Mouse (Mus musculus) stomach, embryonic 15.5 days (tissue): ENCODE results near the gene Med16. TPM values are rescaled to one million over a fixed set of nuclear protein-coding genes. Genes with fewer than 3 reads are reported as not detected.

Experiments
- ATAC-seq: fragments of 200-750 bp; cut with Nextera tagmentation; 2 replicates; pipeline ENCODE4 v1.8.0; 2017; ENCODE audit warnings: low read depth, moderate number of reproducible peaks, moderate TSS enrichment; ENCODE audit not compliant: insufficient read depth, low FRiP score
- H3K27ac ChIP-seq: fragments of 300-500 bp; sonication (generic); 2 replicates; pipeline ENCODE4 v1.5.1; 2015; ENCODE audit warnings: mild to moderate bottlenecking, inconsistent platforms
- H3K27me3 ChIP-seq: fragments of 300-500 bp; sonication (generic); replicated peaks from 2 replicates; pipeline ENCODE4 v1.6.1; 2015; ENCODE audit warnings: inconsistent platforms
- H3K36me3 ChIP-seq: fragments of 300-500 bp; sonication (generic); 2 replicates; pipeline ENCODE4 v1.6.1; 2015; ENCODE audit warnings: inconsistent platforms
- H3K4me1 ChIP-seq: fragments of 300-500 bp; sonication (generic); 2 replicates; pipeline ENCODE4 v1.6.1; 2015; ENCODE audit warnings: inconsistent platforms
- H3K4me2 ChIP-seq: fragments of 300-500 bp; sonication (generic); 2 replicates; pipeline ENCODE4 v1.6.1; 2015; ENCODE audit warnings: mild to moderate bottlenecking, inconsistent platforms
- H3K4me3 ChIP-seq: fragments of 300-500 bp; sonication (generic); replicated peaks from 2 replicates; pipeline ENCODE4 v1.5.1; 2015; ENCODE audit warnings: inconsistent platforms
- H3K9ac ChIP-seq: fragments of 300-500 bp; sonication (generic); 2 replicates; pipeline ENCODE4 v1.6.1; 2015; ENCODE audit warnings: inconsistent platforms
- H3K9me3 ChIP-seq: fragments of 300-500 bp; sonication (generic); 2 replicates; pipeline ENCODE4 v1.6.1; 2016; ENCODE audit warnings: inconsistent platforms
- WGBS: fragments of 180-500 bp; shearing (Covaris S2); methylation state at CpG from one replicate; pipeline ENCODE4 v1.1.7; 2015; 5-methylcytosine and 5-hydroxymethylcytosine counted together
- microRNA-seq: library from miRNA; unstranded; fragments of <30 nt; microRNA quantifications from one replicate; pipeline ENCODE4, GENCODE M21; 2016
- polyA plus RNA-seq: library from polyadenylated mRNA; unstranded; fragments of >200 nt; fragmentation: Nextera tagmentation; extraction: Ambion mirVana; gene quantifications from 2 replicates; pipeline ENCODE4 v1.2.1, GENCODE M21; 2015

Gene Med16
- polyA plus RNA-seq, 1 experiment from 2014 or later: 43.6 TPM

DNA sequence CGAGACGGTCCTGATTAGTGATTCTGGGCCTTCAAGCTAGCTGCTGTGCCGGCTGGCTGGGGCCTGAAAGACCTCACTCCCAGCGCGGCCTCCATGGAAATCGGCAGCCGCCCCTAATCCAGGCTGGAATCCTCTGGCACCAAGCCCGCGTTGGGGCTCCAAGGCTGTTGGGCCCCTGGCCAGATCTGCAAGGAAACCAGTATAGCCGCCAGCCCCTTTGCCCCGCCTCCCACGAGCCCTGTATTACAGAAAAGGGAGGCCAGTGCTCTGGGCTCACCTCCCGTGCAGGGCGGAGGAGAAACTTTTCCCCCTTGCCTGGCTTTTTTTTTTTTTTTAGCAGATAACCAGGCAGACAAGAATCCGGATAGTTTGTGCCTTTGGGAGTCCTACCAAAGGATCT, 55.3 kb downstream of the Med16 start:
- WGBS: under 1% methylated on average over 15 of the region's 15 CpGs
- peaks cover 43% of the 10 kb centered on the region for H3K4me1 ChIP-seq
- H3K4me2 ChIP-seq: peak overlapping the region; percentile 85
- peak overlapping the region; percentile 51 for H3K9ac ChIP-seq
- peak overlapping the region; percentile 96 for H3K4me3 ChIP-seq
- H3K27me3 ChIP-seq: no peaks in the 10 kb centered on the region
- H3K36me3 ChIP-seq: no peaks in the 10 kb centered on the region
- peak; percentile 55 for ATAC-seq
- peak overlapping the region; percentile 100 for H3K27ac ChIP-seq
- H3K9me3 ChIP-seq: no peaks in the 10 kb centered on the region

DNA sequence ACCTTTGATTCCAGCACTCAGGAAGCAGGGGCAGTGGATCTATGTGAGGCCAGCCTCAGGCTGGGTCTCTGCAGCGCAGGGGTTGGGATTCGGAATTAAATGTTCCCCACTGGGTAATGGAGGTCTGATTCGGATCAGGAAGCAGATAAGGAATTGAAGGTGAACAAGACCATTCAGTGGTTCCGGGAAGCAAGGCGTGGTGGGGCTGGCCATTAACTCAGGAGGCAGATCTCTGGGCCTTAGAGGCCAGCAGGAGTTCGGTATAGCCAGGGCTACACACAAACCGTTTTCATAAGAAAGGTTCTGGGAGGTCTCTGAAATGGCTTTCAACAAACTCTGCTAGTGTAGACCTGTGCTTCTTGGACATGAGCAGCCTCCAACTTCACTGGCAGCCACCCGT, 55.9 kb downstream of the Med16 start:
- Histone ChIP-seq H3K4me3 (peak overlapping the region; percentile 96), H3K9me3 (no peaks in the 10 kb centered on the region), H3K4me2 (peak overlapping the region; percentile 85), H3K27ac (peak overlapping the region; percentile 100), H3K36me3 (no peaks in the 10 kb centered on the region), H3K9ac (peak overlapping the region; percentile 33; the same call in 1 of the 2 replicates), H3K27me3 (no peaks in the 10 kb centered on the region), H3K4me1 (peaks cover 37% of the 10 kb centered on the region)
- WGBS: 14% methylated on average over 8 of the region's 8 CpGs
- ATAC-seq: no peak

GRCm38 (mm10) chr10:79852107-79852789, 56.5 kb downstream of the Med16 start:
- H3K27ac ChIP-seq: peak overlapping the region; percentile 100
- H3K36me3 ChIP-seq: no peaks in the 10 kb centered on the region
- ATAC-seq: no peak
- WGBS: 30% methylated on average over 9 of the region's 9 CpGs
- H3K9me3 ChIP-seq: no peaks in the 10 kb centered on the region
- H3K9ac ChIP-seq: no peak overlapping the region
- no peaks in the 10 kb centered on the region for H3K27me3 ChIP-seq
- peak overlapping the region; percentile 96; the same call in 1 of the 2 replicates for H3K4me3 ChIP-seq
- peak overlapping the region; percentile 85 for H3K4me2 ChIP-seq
- H3K4me1 ChIP-seq: peaks cover 31% of the 10 kb centered on the region

DNA sequence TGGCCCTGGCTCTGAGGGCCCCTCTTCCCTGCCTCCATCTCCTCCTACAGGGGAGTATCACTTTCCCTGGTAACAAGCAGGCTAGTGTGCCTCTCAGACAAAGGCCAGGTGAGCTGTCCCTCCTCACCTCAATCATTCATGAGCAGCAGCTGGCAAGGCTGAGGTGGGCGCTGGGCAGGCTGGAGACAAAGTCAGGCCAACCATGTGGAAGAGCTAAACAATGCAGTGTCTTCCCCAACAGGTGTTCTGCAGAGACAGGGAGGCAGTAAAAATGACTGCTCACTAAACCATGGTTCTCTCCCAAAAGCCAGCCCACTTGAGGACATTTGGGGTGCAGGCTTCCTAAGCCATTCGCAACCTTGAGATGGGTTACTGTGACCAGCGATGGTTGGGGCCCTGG, 57.1 kb downstream of the Med16 start:
- H3K27ac ChIP-seq: peak overlapping the region; percentile 100
- no peaks in the 10 kb centered on the region for H3K36me3 ChIP-seq
- WGBS: 51% methylated on average over 3 of the region's 3 CpGs
- no peaks in the 10 kb centered on the region for H3K9me3 ChIP-seq
- H3K27me3 ChIP-seq: no peaks in the 10 kb centered on the region
- H3K9ac ChIP-seq: no peak overlapping the region
- no peak overlapping the region for H3K4me3 ChIP-seq
- peak overlapping the region; percentile 85 for H3K4me2 ChIP-seq
- peaks cover 25% of the 10 kb centered on the region for H3K4me1 ChIP-seq
- no peak for ATAC-seq

- Histone ChIP-seq H3K27ac (no peak overlapping the region), H3K27me3 (no peaks in the 10 kb centered on the region), H3K4me3 (no peak overlapping the region), H3K4me2 (no peak overlapping the region), H3K36me3 (no peaks in the 10 kb centered on the region), H3K9me3 (no peaks in the 10 kb centered on the region), H3K4me1 (peaks cover 21% of the 10 kb centered on the region), H3K9ac (no peak overlapping the region)
- 77% methylated on average over 8 of the region's 8 CpGs for WGBS
- no peak for ATAC-seq
These were observed 58.6 kb downstream of the Med16 start for GRCm38 (mm10) chr10:79849941-79850628.

DNA sequence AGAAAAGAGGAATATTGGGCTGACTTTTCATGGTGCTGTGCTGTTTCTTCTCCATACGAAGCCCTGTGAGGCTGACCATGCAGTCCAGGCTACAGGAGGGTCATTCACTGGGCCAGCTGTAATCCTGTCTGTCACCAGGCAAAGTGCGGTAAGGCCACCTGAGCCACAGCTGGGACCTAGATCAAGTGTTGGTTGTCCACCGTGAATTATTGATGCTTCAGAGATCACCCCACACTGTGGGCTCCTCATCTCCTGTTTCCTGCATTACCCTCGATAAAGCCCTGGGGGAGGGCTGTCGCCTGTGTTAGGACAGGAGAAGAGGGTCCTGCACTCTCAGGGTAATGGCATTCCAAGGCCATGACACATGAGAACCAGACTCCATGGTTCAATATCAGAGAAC, 62.2 kb downstream of the Med16 start:
- no peaks in the 10 kb centered on the region for H3K27me3 ChIP-seq
- H3K27ac ChIP-seq: no peak overlapping the region
- ATAC-seq: no peak
- 56% methylated on average over 5 of the region's 5 CpGs for WGBS
- no peaks in the 10 kb centered on the region for H3K9me3 ChIP-seq
- H3K4me1 ChIP-seq: peaks cover 15% of the 10 kb centered on the region
- no peak overlapping the region for H3K9ac ChIP-seq
- no peak overlapping the region for H3K4me3 ChIP-seq
- no peak overlapping the region for H3K4me2 ChIP-seq
- H3K36me3 ChIP-seq: no peaks in the 10 kb centered on the region

Small RNA genes lying within 50 kb of the gene (microRNA-seq; reads per million reads assigned to microRNA genes)
- not detected for gene Mir6910

Other genes with a start within 250 kb of the Med16 start
- gene Madcam1, start 244.4 kb downstream of the Med16 start, polyA plus RNA-seq: 36.4 and 41.1 TPM in 2 replicates
- gene Tpgs1, start 239.6 kb downstream of the Med16 start, polyA plus RNA-seq: 58.2 and 59.3 TPM in 2 replicates
- 107 and 108 TPM in 2 replicates for gene Cdc34, start 226.7 kb downstream of the Med16 start, polyA plus RNA-seq
- 0.40 and 0.57 TPM in 2 replicates for gene Gzmm, start 219.9 kb downstream of the Med16 start, polyA plus RNA-seq
- 1,050 and 1,128 TPM in 2 replicates for gene Bsg, start 204.4 kb downstream of the Med16 start, polyA plus RNA-seq
- gene Hcn2, start 192.3 kb downstream of the Med16 start, polyA plus RNA-seq: 0.08 and 0.14 TPM in 2 replicates
- gene Polrmt, start 162.3 kb downstream of the Med16 start, polyA plus RNA-seq: 33.9 and 38.7 TPM in 2 replicates
- 0.31 and 0.36 TPM in 2 replicates for gene Fgf22, start 153.8 kb downstream of the Med16 start, polyA plus RNA-seq
- gene Rnf126, start 142.0 kb downstream of the Med16 start, polyA plus RNA-seq: 87.8 and 88.1 TPM in 2 replicates
- gene Fstl3, start 131.7 kb downstream of the Med16 start, polyA plus RNA-seq: 14.8 and 15.5 TPM in 2 replicates
- gene Prss57, start 118.0 kb downstream of the Med16 start, polyA plus RNA-seq: 0.23 and 0.31 TPM in 2 replicates
- gene Palm, start 115.4 kb downstream of the Med16 start, polyA plus RNA-seq: 53.3 and 54.1 TPM in 2 replicates
- gene Misp, start 87.9 kb downstream of the Med16 start, polyA plus RNA-seq: 50.0 and 67.2 TPM in 2 replicates
- gene Ptbp1, start 54.5 kb downstream of the Med16 start, polyA plus RNA-seq: 295 and 299 TPM in 2 replicates
- 5.2 and 10.6 TPM in 2 replicates for gene Prtn3, start 34.4 kb downstream of the Med16 start, polyA plus RNA-seq
- gene Plppr3, start 34.3 kb downstream of the Med16 start, polyA plus RNA-seq: 32.9 and 36.1 TPM in 2 replicates
- gene Elane, start 22.7 kb downstream of the Med16 start, polyA plus RNA-seq: 3.8 and 11.1 TPM in 2 replicates
- gene Cfd, start 18.1 kb downstream of the Med16 start, polyA plus RNA-seq: not detected in 2 replicates
- 4.4 and 13.3 TPM in 2 replicates for gene Gm26602, start 1.9 kb upstream of the Med16 start, polyA plus RNA-seq
- 0.83 and 0.94 TPM in 2 replicates for gene Kiss1r, start 8.0 kb upstream of the Med16 start, polyA plus RNA-seq
- gene R3hdm4, start 12.3 kb upstream of the Med16 start, polyA plus RNA-seq: 137 and 140 TPM in 2 replicates
- gene Arid3a, start 18.1 kb upstream of the Med16 start, polyA plus RNA-seq: 9.8 and 10.0 TPM in 2 replicates
- gene Wdr18, start 51.2 kb upstream of the Med16 start, polyA plus RNA-seq: 86.0 and 86.2 TPM in 2 replicates
- gene Grin3b, start 61.8 kb upstream of the Med16 start, polyA plus RNA-seq: 0.27 and 0.34 TPM in 2 replicates
- gene Tmem259, start 75.4 kb upstream of the Med16 start, polyA plus RNA-seq: 20.6 and 21.3 TPM in 2 replicates
- 274 and 279 TPM in 2 replicates for gene Cnn2, start 79.7 kb upstream of the Med16 start, polyA plus RNA-seq
- gene Abca7, start 87.6 kb upstream of the Med16 start, polyA plus RNA-seq: 4.2 and 4.8 TPM in 2 replicates
- gene Arhgap45, start 107.7 kb upstream of the Med16 start, polyA plus RNA-seq: 9.1 and 10.0 TPM in 2 replicates
- gene Polr2e, start 130.9 kb upstream of the Med16 start, polyA plus RNA-seq: 188 and 199 TPM in 2 replicates
- 500 and 567 TPM in 2 replicates for gene Gpx4, start 138.2 kb upstream of the Med16 start, polyA plus RNA-seq
- 14.8 and 15.9 TPM in 2 replicates for gene Sbno2, start 196.6 kb upstream of the Med16 start, polyA plus RNA-seq
- 16.9 and 19.2 TPM in 2 replicates for gene Stk11, start 206.9 kb upstream of the Med16 start, polyA plus RNA-seq
- 544 and 602 TPM in 2 replicates for gene Atp5d, start 229.7 kb upstream of the Med16 start, polyA plus RNA-seq
- 5.1 and 6.7 TPM in 2 replicates for gene Cbarp, start 231.9 kb upstream of the Med16 start, polyA plus RNA-seq
- 16.0 and 19.8 TPM in 2 replicates for gene Midn, start 239.3 kb upstream of the Med16 start, polyA plus RNA-seq